Mouse (Mus musculus) ES-E14 (cell line): ENCODE measurements around the gene Cdk5rap3. TPM values are rescaled to one million over a fixed set of nuclear protein-coding genes. Genes with fewer than 3 reads are reported as not detected.
A peak's percentile ranks its signal among the peaks of the same experiment; 100 is the strongest.

ENCODE experiments used
- DNase-seq: peaks from one replicate; pipeline ENCODE4 v3.0.0-alpha.2; 2013; ENCODE audit warnings: low read depth, low spot score
- H3K27ac ChIP-seq: 2 replicates; pipeline ENCODE4 v1.5.1; 2012; ENCODE audit warnings: low read depth, mild to moderate bottlenecking, low read length, moderate library complexity, mixed read lengths; ENCODE audit not compliant: poor library complexity, insufficient read depth, severe bottlenecking
- H3K36me3 ChIP-seq: 2 replicates; pipeline ENCODE4 v1.6.1; 2012; ENCODE audit warnings: mild to moderate bottlenecking, low read length, moderate library complexity, mixed read lengths; ENCODE audit not compliant: control insufficient read depth, poor library complexity, insufficient read depth, severe bottlenecking
- H3K4me1 ChIP-seq, 2 experiments: fragments of 150-350 bp in 1 of 2; sonication (generic) in 1 of 2; 2 replicates each; pipeline ENCODE4 v1.6.1; 2012; ENCODE audit warnings: low read length in 2 of 2, mild to moderate bottlenecking in 1 of 2, mixed read lengths in 1 of 2; ENCODE audit not compliant: control insufficient read depth in 2 of 2, insufficient read depth in 2 of 2, poor library complexity in 1 of 2
- H3K4me3 ChIP-seq, 2 experiments: fragments of 150-350 bp in 1 of 2; sonication (generic) in 1 of 2; 2 replicates each; pipeline ENCODE4 v1.5.1; 2012; ENCODE audit warnings: low read length in 2 of 2, low read depth in 1 of 2, mild to moderate bottlenecking in 1 of 2, mixed read lengths in 1 of 2; ENCODE audit not compliant: insufficient read depth in 1 of 2, poor library complexity in 1 of 2, severe bottlenecking in 1 of 2
- H3K9ac ChIP-seq: 2 replicates; pipeline ENCODE4 v1.6.1; 2012; ENCODE audit warnings: low read depth, mild to moderate bottlenecking, low read length, mixed read lengths; ENCODE audit not compliant: poor library complexity, insufficient read depth, severe bottlenecking
- H3K9me3 ChIP-seq: fragments of 150-350 bp; sonication (generic); 2 replicates; pipeline ENCODE4 v1.6.1; 2012; ENCODE audit warnings: low read depth, mild to moderate bottlenecking, low read length; ENCODE audit not compliant: control insufficient read depth, insufficient read depth
- CHD2 ChIP-seq: IDR thresholded peaks from 2 replicates; pipeline ENCODE4 v1.6.1; 2014; ENCODE audit warnings: mild to moderate bottlenecking, low read depth, low read length, inconsistent platforms
- HCFC1 ChIP-seq: IDR thresholded peaks from 2 replicates; pipeline ENCODE4 v1.6.1; 2012; ENCODE audit warnings: low read length, inconsistent platforms, borderline replicate concordance; ENCODE audit not compliant: insufficient read depth
- MAFK ChIP-seq: IDR thresholded peaks from 2 replicates; pipeline ENCODE4 v1.6.1; 2014; ENCODE audit warnings: mild to moderate bottlenecking, low read depth, low read length, inconsistent platforms; ENCODE audit not compliant: insufficient read depth
- ZC3H11A ChIP-seq: IDR thresholded peaks from 2 replicates; pipeline ENCODE4 v1.6.1; 2012; ENCODE audit warnings: low read depth, mild to moderate bottlenecking, inconsistent platforms, low read length, borderline replicate concordance
- ZNF384 ChIP-seq: IDR thresholded peaks from 2 replicates; pipeline ENCODE4 v1.6.1; 2012; ENCODE audit warnings: low read depth, low read length, inconsistent platforms
- in situ Hi-C, 2 experiments: fragments of 600-800 bp; cut with MboI; formaldehyde crosslinking; loops; one replicate each; pipeline ENCODE4 v1.15.1; 2025; ENCODE audit warnings: low sequenced_read_pairs in 2 of 2, inconsistent platforms in 1 of 2; ENCODE audit not compliant: unreplicated experiment in 2 of 2
- total RNA-seq: library from RNA; depleted of rRNA; stranded (reverse); fragments of 300-350 nt; gene quantifications from 2 replicates; pipeline ENCODE4 v1.2.3, GENCODE M21; 2012

The Cdk5rap3 gene
- total RNA-seq, 1 experiment, result 87.5 TPM

GRCm38 (mm10) chr11:96876300-96877040 lies 39.8 kb downstream of the Cdk5rap3 start:
- no peak for TF ChIP-seq CHD2
- H3K4me1 ChIP-seq, result peaks cover 1 to 13% of the 10 kb centered on the region in 2 experiments; a peak in 1 of 4 replicates
- no peaks in the 10 kb centered on the region for H3K9me3 ChIP-seq
- no peak overlapping the region for H3K9ac ChIP-seq
- DNase-seq, result no peak
- no peak overlapping the region for H3K4me3 ChIP-seq
- H3K27ac ChIP-seq, result no peak overlapping the region
- no peaks in the 10 kb centered on the region for H3K36me3 ChIP-seq
- in situ Hi-C loops, result no loop called here

DNA sequence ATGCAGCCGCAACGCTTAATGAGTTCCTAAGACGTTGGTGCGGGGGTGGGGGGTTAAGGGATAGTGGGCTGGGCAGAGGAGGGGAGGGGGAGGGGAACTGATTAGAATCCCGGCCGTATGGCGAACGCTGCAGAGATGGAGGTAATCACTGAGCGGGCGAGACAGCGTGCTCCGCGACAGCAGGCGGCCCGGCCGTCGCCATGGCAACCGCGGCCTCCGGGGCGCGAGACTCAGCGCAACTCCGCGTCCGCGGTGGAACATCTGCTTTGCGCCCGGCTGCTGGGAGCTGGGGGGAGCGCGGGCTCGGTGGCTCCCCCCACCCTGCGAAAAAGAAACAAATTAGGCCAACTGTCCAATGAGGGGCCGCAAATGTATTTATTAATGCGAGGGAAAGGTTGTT lies 40.6 kb downstream of the Cdk5rap3 start:
- DNase-seq, result peak; percentile 48
- in situ Hi-C loops, result no loop called here
- TF ChIP-seq ZNF384 (no peak), CHD2 (no peak), MAFK (no peak), HCFC1 (no peak), ZC3H11A (no peak)
- Histone ChIP-seq H3K36me3 (no peaks in the 10 kb centered on the region), H3K9ac (no peak overlapping the region), H3K9me3 (no peaks in the 10 kb centered on the region), H3K4me3 (peak overlapping the region; percentile 48 to 68), H3K27ac (no peak overlapping the region), H3K4me1 (peaks cover 1 to 14% of the 10 kb centered on the region in 2 experiments; a peak in 1 of 4 replicates)

DNA sequence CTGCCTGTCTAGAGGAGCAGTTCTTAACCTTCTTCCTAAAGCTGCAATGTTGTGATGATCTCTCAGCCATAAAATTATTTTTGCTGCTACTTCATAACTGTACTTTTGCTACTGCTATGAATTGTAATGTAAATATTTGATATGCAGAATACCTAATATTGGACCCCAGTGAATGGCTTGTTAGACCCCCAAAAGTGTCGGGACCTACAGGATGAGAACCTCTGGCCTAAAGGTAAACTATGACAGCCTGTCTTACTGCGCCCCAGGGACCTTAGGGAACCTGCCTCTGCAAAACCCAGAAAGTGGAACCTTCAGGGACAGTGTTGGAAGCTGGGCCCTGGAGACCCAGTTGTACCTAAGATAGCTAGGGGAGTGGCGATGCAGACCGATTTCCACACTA lies 41.0 kb downstream of the Cdk5rap3 start:
- H3K27ac ChIP-seq, result no peak overlapping the region
- H3K4me3 ChIP-seq, result peak overlapping the region; percentile 48 to 68; a peak in 3 of 4 replicates
- in situ Hi-C loops, result no loop called here
- no peaks in the 10 kb centered on the region for H3K9me3 ChIP-seq
- DNase-seq, result no peak
- H3K36me3 ChIP-seq, result no peaks in the 10 kb centered on the region
- H3K4me1 ChIP-seq, result peaks cover 1 to 14% of the 10 kb centered on the region in 2 experiments; a peak in 1 of 4 replicates
- TF ChIP-seq ZNF384, result no peak
- no peak for TF ChIP-seq CHD2
- TF ChIP-seq HCFC1, result no peak
- no peak for TF ChIP-seq MAFK
- no peak for TF ChIP-seq ZC3H11A
- H3K9ac ChIP-seq, result no peak overlapping the region

- H3K4me3 ChIP-seq, result no peak overlapping the region
- H3K9me3 ChIP-seq, result no peaks in the 10 kb centered on the region
- H3K36me3 ChIP-seq, result no peaks in the 10 kb centered on the region
- H3K27ac ChIP-seq, result no peak overlapping the region
- H3K9ac ChIP-seq, result no peak overlapping the region
- in situ Hi-C loops, result loop anchor here (5.0 to 25.0 kb wide), 3 partner anchors 39 to 586 kb away; partner anchors contain the start of genes Hoxb6 (in 1 of the 2), Hoxb7 (in 1 of the 2) and Hoxb8 (in 1 of the 2)
- TF ChIP-seq HCFC1, result no peak
- TF ChIP-seq CHD2, result no peak
- TF ChIP-seq ZC3H11A, result no peak
- TF ChIP-seq ZNF384, result no peak
- no peak for TF ChIP-seq MAFK
- DNase-seq, result no peak
- H3K4me1 ChIP-seq, result peaks cover 1 to 14% of the 10 kb centered on the region in 2 experiments; a peak in 1 of 4 replicates
Measured at GRCm38 (mm10) chr11:96873601-96874140, 42.6 kb downstream of the Cdk5rap3 start.
